Mouse (Mus musculus): ENCODE data around the gene Nup54. TPM values are rescaled to one million over a fixed set of nuclear protein-coding genes. Genes with fewer than 3 reads are reported as not detected.

The Nup54 gene
- polyA plus RNA-seq, 1 experiment from 2014 or later, result 39.8 TPM

DNA sequence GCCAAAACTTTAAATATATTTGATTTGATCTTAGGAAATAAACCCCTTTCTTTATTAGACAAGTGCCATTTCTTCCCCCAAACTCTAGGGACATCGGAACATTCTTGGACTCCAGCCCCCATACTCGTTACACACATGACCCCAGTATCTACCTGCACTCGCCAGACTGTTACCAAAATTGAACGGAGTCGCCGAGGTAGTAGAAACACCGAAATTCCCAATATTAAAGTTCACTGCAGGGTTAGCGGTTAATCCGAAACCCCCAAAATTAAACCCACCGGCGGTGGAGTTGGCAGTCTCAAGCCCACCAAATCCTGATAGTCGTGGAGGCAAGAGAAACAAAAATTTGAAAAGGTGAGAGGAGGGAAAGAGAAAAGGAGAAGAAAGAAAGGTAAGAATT, 949 bp downstream of the Nup54 start:
- H3K27me3 ChIP-seq (replicated peaks; ENCODE audit: control insufficient read depth, insufficient read depth, low read length), result no peaks in the 10 kb centered on the region
- H3K9me3 ChIP-seq (ENCODE audit: control insufficient read depth, low read length), result no peaks in the 10 kb centered on the region
- H3K9ac ChIP-seq (ENCODE audit: low read depth, low read length), result peak overlapping the region; percentile 95
- peak overlapping the region; percentile 74 for H3K4me2 ChIP-seq (ENCODE audit: low read depth, low read length)
- H3K4me3 ChIP-seq (ENCODE audit: low read depth, low read length), result peak overlapping the region; percentile 88
- H3K27ac ChIP-seq (replicated peaks; ENCODE audit: low read depth, low read length), result no peak overlapping the region
- H3K36me3 ChIP-seq (ENCODE audit: control insufficient read depth, insufficient read depth, low read length), result peaks cover 12% of the 10 kb centered on the region
- peaks cover 13% of the 10 kb centered on the region; the same call in 1 of the 2 replicates for H3K4me1 ChIP-seq (ENCODE audit: control insufficient read depth, insufficient read depth, low read length)
- DNase-seq (ENCODE audit: low spot score), result no peak
- no peak for ATAC-seq (ENCODE audit: low read depth)
- WGBS, result under 1% methylated on average over 12 of the region's 12 CpGs

DNA sequence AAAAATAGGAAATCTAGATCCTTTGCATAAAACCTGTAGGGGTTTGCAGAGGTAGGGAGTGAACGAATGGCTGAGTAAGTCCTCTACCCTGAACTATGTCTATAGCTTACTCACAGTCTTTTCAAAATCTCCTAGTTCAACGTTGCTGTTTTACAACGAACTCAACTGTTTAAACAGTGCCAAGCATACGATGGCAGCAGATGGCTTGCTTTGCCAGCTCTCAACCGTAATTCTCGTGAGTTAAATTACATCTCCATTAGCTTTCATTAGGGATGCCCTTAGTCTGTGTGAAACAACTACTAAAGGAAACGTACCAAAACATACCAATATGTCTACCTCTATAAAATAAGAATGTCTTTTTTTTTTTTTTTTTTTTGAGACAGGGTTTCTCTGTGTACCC, 3.4 kb downstream of the Nup54 start:
- WGBS, result 87% methylated on average over 7 of the region's 7 CpGs
- Histone ChIP-seq H3K36me3 (ENCODE audit: control insufficient read depth, insufficient read depth, low read length) (peaks cover 36% of the 10 kb centered on the region), H3K4me3 (ENCODE audit: low read depth, low read length) (no peak overlapping the region)

DNA sequence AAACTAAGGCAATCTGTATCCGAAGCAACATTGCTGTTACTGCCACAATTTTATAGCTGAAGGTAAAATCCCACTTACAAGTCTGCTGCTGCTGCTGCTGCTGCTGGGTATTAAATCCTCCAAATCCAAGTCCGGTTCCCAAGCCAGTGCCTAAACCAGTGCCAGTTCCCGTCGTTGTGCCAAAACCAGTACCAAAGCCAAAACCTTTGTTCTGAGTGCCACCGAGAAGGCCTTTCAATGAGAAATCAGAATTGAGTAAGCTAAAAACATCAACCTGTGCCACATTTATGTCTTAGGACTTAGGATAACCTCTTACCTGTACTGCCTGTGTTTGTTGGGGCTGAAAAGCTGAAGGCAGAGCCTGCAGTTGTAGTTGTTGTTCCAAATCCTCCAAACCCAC, 4.3 kb downstream of the Nup54 start:
- Histone ChIP-seq H3K27me3 (replicated peaks; ENCODE audit: control insufficient read depth, insufficient read depth, low read length) (no peaks in the 10 kb centered on the region), H3K4me2 (ENCODE audit: low read depth, low read length) (no peak overlapping the region), H3K27ac (replicated peaks; ENCODE audit: low read depth, low read length) (no peak overlapping the region), H3K9me3 (ENCODE audit: control insufficient read depth, low read length) (0 out of 2 replicates have a peak, but pooled peaks cover 6% of the 10 kb centered on the region), H3K9ac (ENCODE audit: low read depth, low read length) (no peak overlapping the region), H3K36me3 (ENCODE audit: control insufficient read depth, insufficient read depth, low read length) (peaks cover 41% of the 10 kb centered on the region), H3K4me3 (ENCODE audit: low read depth, low read length) (no peak overlapping the region), H3K4me1 (ENCODE audit: control insufficient read depth, insufficient read depth, low read length) (peaks cover 13% of the 10 kb centered on the region; the same call in 1 of the 2 replicates)
- DNase-seq (ENCODE audit: low spot score) (no peak), ATAC-seq (ENCODE audit: low read depth) (no peak)
- 90% methylated on average over 5 of the region's 5 CpGs for WGBS

More for the DNA sequence above, 3.4 kb downstream of the Nup54 start:
- no peak overlapping the region for H3K9ac ChIP-seq (ENCODE audit: low read depth, low read length)
- 0 out of 2 replicates have a peak, but pooled peaks cover 6% of the 10 kb centered on the region for H3K9me3 ChIP-seq (ENCODE audit: control insufficient read depth, low read length)
- DNase-seq (ENCODE audit: low spot score) (no peak), ATAC-seq (ENCODE audit: low read depth) (no peak)
- peaks cover 13% of the 10 kb centered on the region; the same call in 1 of the 2 replicates for H3K4me1 ChIP-seq (ENCODE audit: control insufficient read depth, insufficient read depth, low read length)
- H3K27me3 ChIP-seq (replicated peaks; ENCODE audit: control insufficient read depth, insufficient read depth, low read length), result no peaks in the 10 kb centered on the region
- no peak overlapping the region for H3K27ac ChIP-seq (replicated peaks; ENCODE audit: low read depth, low read length)
- H3K4me2 ChIP-seq (ENCODE audit: low read depth, low read length), result no peak overlapping the region

DNA sequence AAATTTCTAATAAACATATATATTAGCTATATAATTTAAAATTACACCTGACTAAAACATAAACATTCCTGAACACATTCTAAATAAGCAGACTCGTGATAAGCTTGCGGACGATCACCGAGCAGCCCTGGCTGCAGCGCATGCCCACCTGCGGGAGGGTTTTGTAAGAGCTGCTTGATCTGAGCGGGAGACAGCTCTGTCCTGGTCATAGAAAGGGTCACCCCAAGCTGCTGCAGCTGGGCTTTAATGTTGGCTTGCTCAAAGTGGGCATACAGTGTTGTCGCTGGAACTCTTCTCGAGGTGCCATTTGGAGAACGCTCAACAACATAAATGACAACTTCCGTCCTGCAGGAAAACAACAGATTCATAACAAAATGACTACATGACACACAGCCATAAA, 10.9 kb downstream of the Nup54 start:
- WGBS, result 89% methylated on average over 11 of the region's 11 CpGs
- Histone ChIP-seq H3K4me2 (ENCODE audit: low read depth, low read length) (no peak overlapping the region), H3K9ac (ENCODE audit: low read depth, low read length) (no peak overlapping the region), H3K36me3 (ENCODE audit: control insufficient read depth, insufficient read depth, low read length) (peaks cover 95% of the 10 kb centered on the region), H3K27ac (replicated peaks; ENCODE audit: low read depth, low read length) (no peak overlapping the region), H3K4me1 (ENCODE audit: control insufficient read depth, insufficient read depth, low read length) (no peaks in the 10 kb centered on the region), H3K9me3 (ENCODE audit: control insufficient read depth, low read length) (0 out of 2 replicates have a peak, but pooled peaks cover 6% of the 10 kb centered on the region), H3K4me3 (ENCODE audit: low read depth, low read length) (no peak overlapping the region), H3K27me3 (replicated peaks; ENCODE audit: control insufficient read depth, insufficient read depth, low read length) (no peaks in the 10 kb centered on the region)
- ATAC-seq (ENCODE audit: low read depth), result no peak
- DNase-seq (ENCODE audit: low spot score), result no peak

DNA sequence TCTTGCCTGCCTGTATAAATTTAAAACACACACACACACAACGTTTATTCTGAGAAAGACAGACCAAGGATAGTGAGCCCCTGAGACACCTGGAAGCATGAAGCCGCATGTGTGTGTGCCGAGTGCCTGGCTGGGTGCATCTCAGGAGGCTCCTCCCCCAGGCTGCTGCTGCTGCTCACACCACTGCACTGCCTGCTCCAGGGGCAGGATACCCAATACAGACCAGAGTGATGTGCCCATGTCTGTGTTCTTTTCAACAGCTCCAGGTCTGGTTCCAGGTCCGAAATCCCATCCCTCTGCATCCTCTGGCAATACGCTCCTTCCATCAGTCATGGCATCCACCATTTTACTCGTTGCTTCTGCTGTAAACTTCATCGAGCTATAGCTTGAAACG, 21.0 kb downstream of the Nup54 start:
- no peak overlapping the region for H3K4me2 ChIP-seq (ENCODE audit: low read depth, low read length)
- no peak overlapping the region for H3K27ac ChIP-seq (replicated peaks; ENCODE audit: low read depth, low read length)
- no peaks in the 10 kb centered on the region for H3K27me3 ChIP-seq (replicated peaks; ENCODE audit: control insufficient read depth, insufficient read depth, low read length)
- peaks cover 45% of the 10 kb centered on the region for H3K36me3 ChIP-seq (ENCODE audit: control insufficient read depth, insufficient read depth, low read length)
- no peak for DNase-seq (ENCODE audit: low spot score)
- H3K4me3 ChIP-seq (ENCODE audit: low read depth, low read length), result no peak overlapping the region
- H3K9ac ChIP-seq (ENCODE audit: low read depth, low read length), result no peak overlapping the region
- H3K9me3 ChIP-seq (ENCODE audit: control insufficient read depth, low read length), result no peaks in the 10 kb centered on the region
- H3K4me1 ChIP-seq (ENCODE audit: control insufficient read depth, insufficient read depth, low read length), result no peaks in the 10 kb centered on the region
- WGBS, result 75% methylated on average over 8 of the region's 8 CpGs
- ATAC-seq (ENCODE audit: low read depth), result no peak

DNA sequence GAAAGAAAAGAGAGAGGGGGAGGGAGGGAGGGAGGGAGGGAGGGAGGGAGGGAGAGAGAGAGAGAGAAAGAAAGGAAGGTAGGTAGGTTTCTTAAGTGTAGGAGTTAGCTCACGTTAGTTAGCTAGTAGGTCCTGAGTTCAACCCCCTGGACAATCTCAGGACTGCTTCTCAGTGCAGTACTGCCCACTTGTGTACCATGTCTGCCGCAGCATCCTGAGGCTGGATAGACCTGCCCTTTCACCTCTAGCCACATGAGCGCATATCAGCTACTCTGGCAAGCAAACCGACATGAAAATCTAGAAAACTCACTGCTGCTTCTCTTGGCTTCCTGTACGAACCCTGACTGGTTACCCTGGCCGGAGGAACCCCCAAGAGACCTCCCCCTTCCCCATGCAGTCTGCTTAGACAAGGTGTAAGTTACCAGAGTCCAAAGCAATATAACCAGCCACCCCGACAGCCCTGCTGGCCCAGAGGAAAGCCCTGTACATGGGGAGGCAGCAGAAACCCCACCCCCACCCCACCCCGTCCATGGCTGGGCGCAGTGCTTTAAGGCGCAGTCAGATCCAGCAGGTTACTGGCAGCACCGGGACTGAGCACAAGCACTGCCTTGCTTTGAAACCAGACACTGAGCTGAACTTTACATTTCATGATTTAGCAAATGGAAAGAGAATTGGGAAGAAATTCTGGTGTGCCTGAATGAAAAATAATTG, 21.6 kb downstream of the Nup54 start:
- no peaks in the 10 kb centered on the region for H3K27me3 ChIP-seq (replicated peaks; ENCODE audit: control insufficient read depth, insufficient read depth, low read length)
- H3K4me2 ChIP-seq (ENCODE audit: low read depth, low read length), result no peak overlapping the region
- no peaks in the 10 kb centered on the region for H3K9me3 ChIP-seq (ENCODE audit: control insufficient read depth, low read length)
- DNase-seq (ENCODE audit: low spot score) (no peak), ATAC-seq (ENCODE audit: low read depth) (no peak)
- peaks cover 39% of the 10 kb centered on the region for H3K36me3 ChIP-seq (ENCODE audit: control insufficient read depth, insufficient read depth, low read length)
- WGBS, result 83% methylated on average over 11 of the region's 11 CpGs
- no peak overlapping the region for H3K4me3 ChIP-seq (ENCODE audit: low read depth, low read length)
- no peaks in the 10 kb centered on the region for H3K4me1 ChIP-seq (ENCODE audit: control insufficient read depth, insufficient read depth, low read length)
- H3K27ac ChIP-seq (replicated peaks; ENCODE audit: low read depth, low read length), result no peak overlapping the region
- no peak overlapping the region for H3K9ac ChIP-seq (ENCODE audit: low read depth, low read length)

DNA sequence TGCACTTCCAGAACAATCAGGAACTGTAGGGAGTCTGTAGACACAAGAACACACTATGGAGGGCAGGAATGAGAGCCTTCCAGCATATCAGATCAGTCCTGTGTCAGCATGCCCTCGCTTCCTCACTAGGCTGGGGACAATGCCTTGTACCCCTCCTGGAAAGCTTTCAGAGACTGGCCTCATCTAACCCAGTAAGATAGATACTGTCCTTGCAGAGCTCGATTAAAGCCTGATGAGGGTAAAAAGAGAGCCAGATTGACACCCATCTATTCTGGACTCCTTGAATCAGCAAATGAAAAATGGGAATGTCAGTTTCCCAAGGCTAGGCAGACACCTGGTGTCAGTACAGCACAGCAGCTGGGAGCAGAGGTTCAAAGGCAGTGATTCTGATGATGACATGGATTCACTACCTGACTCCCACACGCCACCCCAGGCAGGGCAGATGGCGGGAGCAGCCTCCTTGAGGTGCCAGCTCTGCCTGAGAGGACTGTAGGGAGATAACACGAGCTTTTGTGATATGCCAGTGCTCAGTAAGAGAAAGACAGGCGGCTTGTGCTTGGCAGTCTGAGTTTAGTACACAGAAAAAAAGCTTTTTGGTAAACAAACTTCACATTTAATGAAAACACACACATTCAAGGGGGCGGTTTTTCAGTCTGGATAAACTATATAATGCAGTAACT, 23.4 kb downstream of the Nup54 start:
- 66% methylated on average over 7 of the region's 7 CpGs for WGBS
- Histone ChIP-seq H3K4me3 (ENCODE audit: low read depth, low read length) (no peak overlapping the region), H3K27me3 (replicated peaks; ENCODE audit: control insufficient read depth, insufficient read depth, low read length) (no peaks in the 10 kb centered on the region), H3K9me3 (ENCODE audit: control insufficient read depth, low read length) (no peaks in the 10 kb centered on the region), H3K27ac (replicated peaks; ENCODE audit: low read depth, low read length) (no peak overlapping the region), H3K4me1 (ENCODE audit: control insufficient read depth, insufficient read depth, low read length) (no peaks in the 10 kb centered on the region), H3K9ac (ENCODE audit: low read depth, low read length) (no peak overlapping the region; the same call in 1 of the 2 replicates), H3K4me2 (ENCODE audit: low read depth, low read length) (no peak overlapping the region), H3K36me3 (ENCODE audit: control insufficient read depth, insufficient read depth, low read length) (peaks cover 22% of the 10 kb centered on the region)
- ATAC-seq (ENCODE audit: low read depth), result no peak
- no peak for DNase-seq (ENCODE audit: low spot score)

DNA sequence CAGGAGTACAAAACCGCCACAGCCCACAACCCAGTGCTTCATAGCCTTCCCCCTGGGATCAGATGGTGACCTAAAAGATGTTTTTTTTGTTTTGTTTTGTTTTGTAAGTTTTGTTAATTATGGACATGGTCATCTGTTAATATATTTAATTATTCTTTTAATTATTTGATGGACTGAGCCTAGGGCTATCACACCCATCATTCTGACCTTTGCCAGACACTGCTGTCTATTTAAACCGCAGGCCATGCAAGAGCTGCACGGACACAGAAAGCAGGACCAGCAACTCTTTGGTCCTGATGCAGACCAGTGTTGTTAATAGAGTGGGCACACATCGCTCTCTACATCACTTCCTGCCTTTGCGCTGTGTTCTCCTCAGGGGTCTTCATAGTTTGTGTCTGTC, 24.5 kb downstream of the Nup54 start:
- Histone ChIP-seq H3K9ac (ENCODE audit: low read depth, low read length) (no peak overlapping the region), H3K36me3 (ENCODE audit: control insufficient read depth, insufficient read depth, low read length) (peaks cover 17% of the 10 kb centered on the region; the same call in 1 of the 2 replicates), H3K4me1 (ENCODE audit: control insufficient read depth, insufficient read depth, low read length) (no peaks in the 10 kb centered on the region), H3K4me2 (ENCODE audit: low read depth, low read length) (no peak overlapping the region), H3K4me3 (ENCODE audit: low read depth, low read length) (no peak overlapping the region), H3K9me3 (ENCODE audit: control insufficient read depth, low read length) (no peaks in the 10 kb centered on the region), H3K27ac (replicated peaks; ENCODE audit: low read depth, low read length) (no peak overlapping the region), H3K27me3 (replicated peaks; ENCODE audit: control insufficient read depth, insufficient read depth, low read length) (no peaks in the 10 kb centered on the region)
- no peak for ATAC-seq (ENCODE audit: low read depth)
- no peak for DNase-seq (ENCODE audit: low spot score)
- 82% methylated on average over 5 of the region's 5 CpGs for WGBS
